Mouse (Mus musculus): ENCODE results near the gene Supt7l. TPM values are rescaled to one million over a fixed set of nuclear protein-coding genes. Genes with fewer than 3 reads are reported as not detected.

The Supt7l gene
- polyA plus RNA-seq, 1 experiment = 17.1 TPM

DNA sequence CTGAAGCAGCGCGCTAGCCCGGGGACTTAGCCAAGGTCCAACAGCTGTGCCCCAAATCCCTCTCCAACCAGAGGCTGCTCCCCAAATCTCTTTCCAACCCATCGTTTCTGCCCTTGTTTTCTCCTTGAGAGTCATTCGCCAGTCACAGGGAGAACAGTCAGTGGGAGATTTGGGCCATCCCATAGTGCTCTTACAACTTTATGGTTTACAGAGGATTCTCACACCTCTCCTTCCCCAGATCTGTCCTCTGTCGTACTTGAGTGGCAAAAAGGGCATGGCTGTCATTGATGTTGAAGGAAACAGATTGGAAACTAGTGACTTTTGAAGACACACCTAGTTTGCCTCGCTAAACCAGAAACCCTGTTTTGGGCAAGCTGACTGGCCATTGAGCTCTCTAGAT is 36.3 kb upstream of the Supt7l start:
- TF ChIP-seq POLR2A (IDR thresholded peaks at IDR 0.05; ENCODE audit: borderline replicate concordance, insufficient read depth, low read length) (no peak), CTCF (IDR thresholded peaks at IDR 0.05; ENCODE audit: borderline replicate concordance, insufficient read depth, low read depth, low read length) (no peak)
- H3K27ac ChIP-seq (ENCODE audit: insufficient read depth, low read length) = no peak overlapping the region
- WGBS = 45% methylated on average over 7 of the region's 7 CpGs
- DNase-seq = no peak
- H3K27me3 ChIP-seq (ENCODE audit: control insufficient read depth, insufficient read depth, low read length) = no peaks in the 10 kb centered on the region
- no peaks in the 10 kb centered on the region for H3K4me1 ChIP-seq (ENCODE audit: control insufficient read depth, insufficient read depth, low read length)
- H3K4me3 ChIP-seq (replicated peaks; ENCODE audit: insufficient read depth, low read depth, low read length) = no peak overlapping the region

DNA sequence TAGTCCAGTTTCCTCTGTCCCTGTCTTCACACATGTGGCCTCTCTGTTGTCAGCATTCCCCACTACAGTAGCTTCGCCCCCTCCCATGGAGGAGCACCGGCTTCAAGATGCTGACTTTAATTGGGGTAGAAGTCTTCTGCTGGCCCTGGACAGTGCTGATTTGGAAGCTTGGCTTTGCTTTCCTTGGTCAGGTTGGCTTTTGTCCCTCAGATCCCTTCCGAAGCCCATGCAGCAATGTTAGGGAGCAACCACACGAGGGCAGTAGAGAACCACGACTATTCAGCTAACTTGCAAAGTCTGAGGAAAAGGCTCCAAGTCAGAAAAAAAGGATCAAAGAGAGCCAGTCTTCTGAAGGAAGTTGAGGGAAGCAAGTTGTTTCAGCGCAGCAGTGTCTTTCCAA is 35.9 kb upstream of the Supt7l start:
- WGBS = 5% methylated on average over 6 of the region's 6 CpGs

DNA sequence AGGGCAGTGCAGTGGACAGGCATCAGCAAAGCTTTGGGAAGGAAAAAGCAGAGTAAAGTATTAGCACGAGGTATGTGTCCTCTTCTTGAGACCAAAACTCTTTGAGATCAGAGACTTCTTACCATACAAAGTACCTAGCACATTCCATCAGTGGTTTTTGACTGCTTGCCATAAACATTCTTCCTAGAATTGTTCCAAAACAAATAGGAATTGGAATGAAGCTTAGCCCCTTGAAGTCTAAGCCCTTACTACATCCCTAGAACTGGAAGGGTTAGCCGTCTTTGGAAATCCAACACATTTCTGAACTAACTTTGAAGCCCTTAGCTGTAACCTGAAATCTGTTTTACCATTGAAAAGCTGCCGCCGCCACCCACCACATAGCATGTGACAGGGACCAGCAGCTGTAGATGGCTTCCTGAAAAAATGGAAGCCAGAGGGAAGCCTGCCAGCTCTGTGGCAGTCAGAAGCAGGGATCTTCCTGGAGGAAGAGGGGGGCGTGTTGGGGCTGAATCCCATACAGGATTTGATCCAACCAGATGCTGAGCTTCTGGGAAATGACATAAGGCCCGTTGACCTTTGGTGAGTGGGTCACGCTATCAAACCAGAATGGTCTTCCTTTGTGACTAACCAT is 34.5 kb upstream of the Supt7l start:
- H3K27me3 ChIP-seq (ENCODE audit: control insufficient read depth, insufficient read depth, low read length) = no peaks in the 10 kb centered on the region
- WGBS = 57% methylated on average over 7 of the region's 7 CpGs
- no peak overlapping the region for H3K27ac ChIP-seq (ENCODE audit: insufficient read depth, low read length)
- H3K4me1 ChIP-seq (ENCODE audit: control insufficient read depth, insufficient read depth, low read length) = no peaks in the 10 kb centered on the region
- H3K4me3 ChIP-seq (replicated peaks; ENCODE audit: insufficient read depth, low read depth, low read length) = no peak overlapping the region
- TF ChIP-seq POLR2A (IDR thresholded peaks at IDR 0.05; ENCODE audit: borderline replicate concordance, insufficient read depth, low read length) (no peak), CTCF (IDR thresholded peaks at IDR 0.05; ENCODE audit: borderline replicate concordance, insufficient read depth, low read depth, low read length) (no peak)
- no peak for DNase-seq

More for the DNA sequence above, 35.9 kb upstream of the Supt7l start:
- DNase-seq = peak; percentile 70 to 74
- Histone ChIP-seq H3K4me1 (ENCODE audit: control insufficient read depth, insufficient read depth, low read length) (no peaks in the 10 kb centered on the region), H3K27me3 (ENCODE audit: control insufficient read depth, insufficient read depth, low read length) (no peaks in the 10 kb centered on the region), H3K4me3 (replicated peaks; ENCODE audit: insufficient read depth, low read depth, low read length) (no peak overlapping the region), H3K27ac (ENCODE audit: insufficient read depth, low read length) (no peak overlapping the region)
- TF ChIP-seq CTCF (IDR thresholded peaks at IDR 0.05; ENCODE audit: borderline replicate concordance, insufficient read depth, low read depth, low read length) = peak; percentile 90
- no peak for TF ChIP-seq POLR2A (IDR thresholded peaks at IDR 0.05; ENCODE audit: borderline replicate concordance, insufficient read depth, low read length)

DNA sequence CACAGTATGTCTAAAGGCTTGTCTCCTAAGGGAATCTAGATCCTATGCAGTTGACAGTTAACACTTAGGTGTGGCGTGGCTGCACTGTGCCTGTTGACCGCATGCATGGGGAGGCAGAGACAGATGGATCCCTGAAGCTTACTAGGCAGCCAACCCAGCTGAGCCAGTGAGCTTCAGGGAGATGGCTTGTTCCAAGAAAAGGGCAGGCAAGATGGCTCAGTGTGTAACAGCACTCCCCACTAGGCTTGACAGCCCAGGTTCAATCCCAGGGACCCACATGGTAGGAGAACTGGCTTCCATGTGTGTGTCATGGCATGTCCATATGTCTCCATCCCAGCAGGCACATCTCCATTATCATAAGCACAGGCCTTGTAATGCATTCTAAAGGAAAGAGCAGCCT is 32.7 kb upstream of the Supt7l start:
- Histone ChIP-seq H3K27ac (ENCODE audit: insufficient read depth, low read length) (no peak overlapping the region), H3K27me3 (ENCODE audit: control insufficient read depth, insufficient read depth, low read length) (no peaks in the 10 kb centered on the region), H3K4me1 (ENCODE audit: control insufficient read depth, insufficient read depth, low read length) (no peaks in the 10 kb centered on the region), H3K4me3 (replicated peaks; ENCODE audit: insufficient read depth, low read depth, low read length) (no peak overlapping the region)
- no peak for DNase-seq
- 64% methylated on average over 2 of the region's 2 CpGs for WGBS
- TF ChIP-seq POLR2A (IDR thresholded peaks at IDR 0.05; ENCODE audit: borderline replicate concordance, insufficient read depth, low read length) (no peak), CTCF (IDR thresholded peaks at IDR 0.05; ENCODE audit: borderline replicate concordance, insufficient read depth, low read depth, low read length) (no peak)

DNA sequence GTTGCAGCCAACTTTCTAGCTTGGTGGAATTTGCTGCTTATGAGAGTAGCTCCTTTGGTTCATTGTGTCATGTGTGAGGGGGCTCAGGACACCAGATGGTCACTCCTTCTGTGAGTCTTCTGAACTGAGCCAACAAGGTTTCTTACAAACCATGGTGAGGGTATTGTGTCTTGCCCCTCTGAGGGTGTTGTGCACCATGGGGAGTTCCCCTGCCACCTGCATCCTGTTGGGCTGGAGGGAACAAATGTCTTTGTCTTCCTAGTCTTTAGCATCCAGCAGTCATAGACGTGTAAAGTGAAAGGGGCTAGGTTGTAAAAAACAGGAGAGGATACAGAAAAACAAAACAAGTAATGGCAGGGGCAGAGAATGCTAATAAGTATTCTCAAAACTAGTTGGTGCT is 31.8 kb upstream of the Supt7l start:
- DNase-seq = no peak
- H3K27ac ChIP-seq (ENCODE audit: insufficient read depth, low read length) = no peak overlapping the region
- no peaks in the 10 kb centered on the region for H3K4me1 ChIP-seq (ENCODE audit: control insufficient read depth, insufficient read depth, low read length)
- H3K27me3 ChIP-seq (ENCODE audit: control insufficient read depth, insufficient read depth, low read length) = no peaks in the 10 kb centered on the region
- WGBS = 12% methylated on average over 1 of the region's 1 CpGs
- TF ChIP-seq POLR2A (IDR thresholded peaks at IDR 0.05; ENCODE audit: borderline replicate concordance, insufficient read depth, low read length) = no peak
- no peak for TF ChIP-seq CTCF (IDR thresholded peaks at IDR 0.05; ENCODE audit: borderline replicate concordance, insufficient read depth, low read depth, low read length)
- H3K4me3 ChIP-seq (replicated peaks; ENCODE audit: insufficient read depth, low read depth, low read length) = no peak overlapping the region

DNA sequence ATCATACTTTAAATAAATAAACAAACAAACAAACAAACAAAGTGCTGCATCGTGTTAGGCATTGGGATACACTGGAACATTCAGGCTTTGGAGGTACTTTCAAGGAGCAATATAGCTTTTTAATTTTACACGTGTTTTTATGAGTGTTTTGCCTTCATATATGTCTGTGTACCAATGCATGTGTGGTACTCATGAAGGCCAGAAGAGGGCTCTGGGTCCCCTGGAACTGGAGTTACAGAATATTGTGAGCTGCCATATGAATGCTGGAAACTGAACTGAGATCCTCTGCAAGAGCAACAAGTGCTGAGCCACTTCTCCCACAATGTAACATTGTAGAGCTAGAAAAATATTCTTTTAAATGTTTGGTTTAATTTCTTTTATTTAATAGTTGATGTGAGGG is 7.6 kb upstream of the Supt7l start:
- no peaks in the 10 kb centered on the region for H3K4me1 ChIP-seq (ENCODE audit: control insufficient read depth, insufficient read depth, low read length)
- H3K27me3 ChIP-seq (ENCODE audit: control insufficient read depth, insufficient read depth, low read length) = no peaks in the 10 kb centered on the region
- no peak overlapping the region for H3K27ac ChIP-seq (ENCODE audit: insufficient read depth, low read length)
- TF ChIP-seq POLR2A (IDR thresholded peaks at IDR 0.05; ENCODE audit: borderline replicate concordance, insufficient read depth, low read length) (no peak), CTCF (IDR thresholded peaks at IDR 0.05; ENCODE audit: borderline replicate concordance, insufficient read depth, low read depth, low read length) (no peak)
- 91% methylated on average over 2 of the region's 2 CpGs for WGBS
- no peak overlapping the region for H3K4me3 ChIP-seq (replicated peaks; ENCODE audit: insufficient read depth, low read depth, low read length)
- DNase-seq = no peak

DNA sequence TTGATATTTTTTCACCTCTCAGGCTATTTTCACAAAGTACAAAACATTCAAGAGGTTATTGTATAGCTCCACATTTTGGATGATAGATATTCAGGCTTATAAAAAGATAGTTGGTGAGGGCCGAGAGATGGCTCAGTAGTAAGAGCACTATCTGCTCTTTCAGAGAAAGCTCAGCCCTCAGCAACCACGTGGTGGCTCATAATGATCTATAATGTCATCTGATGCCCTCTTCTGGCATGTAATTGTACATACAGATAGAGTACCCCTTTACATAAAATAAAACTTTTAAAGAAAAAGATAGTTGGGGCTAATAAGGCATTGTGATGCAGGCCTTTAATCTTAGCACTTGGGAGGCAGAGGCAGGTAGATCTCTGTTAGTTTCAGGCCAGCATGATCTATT is 953 bp upstream of the Supt7l start:
- Histone ChIP-seq H3K4me1 (ENCODE audit: control insufficient read depth, insufficient read depth, low read length) (peaks cover 3% of the 10 kb centered on the region; the same call in 1 of the 2 replicates), H3K4me3 (replicated peaks; ENCODE audit: insufficient read depth, low read depth, low read length) (no peak overlapping the region), H3K27ac (ENCODE audit: insufficient read depth, low read length) (no peak overlapping the region), H3K27me3 (ENCODE audit: control insufficient read depth, insufficient read depth, low read length) (no peaks in the 10 kb centered on the region)
- 36% methylated on average over 2 of the region's 2 CpGs for WGBS
- DNase-seq = no peak
- TF ChIP-seq CTCF (IDR thresholded peaks at IDR 0.05; ENCODE audit: borderline replicate concordance, insufficient read depth, low read depth, low read length) (no peak), POLR2A (IDR thresholded peaks at IDR 0.05; ENCODE audit: borderline replicate concordance, insufficient read depth, low read length) (no peak)

DNA sequence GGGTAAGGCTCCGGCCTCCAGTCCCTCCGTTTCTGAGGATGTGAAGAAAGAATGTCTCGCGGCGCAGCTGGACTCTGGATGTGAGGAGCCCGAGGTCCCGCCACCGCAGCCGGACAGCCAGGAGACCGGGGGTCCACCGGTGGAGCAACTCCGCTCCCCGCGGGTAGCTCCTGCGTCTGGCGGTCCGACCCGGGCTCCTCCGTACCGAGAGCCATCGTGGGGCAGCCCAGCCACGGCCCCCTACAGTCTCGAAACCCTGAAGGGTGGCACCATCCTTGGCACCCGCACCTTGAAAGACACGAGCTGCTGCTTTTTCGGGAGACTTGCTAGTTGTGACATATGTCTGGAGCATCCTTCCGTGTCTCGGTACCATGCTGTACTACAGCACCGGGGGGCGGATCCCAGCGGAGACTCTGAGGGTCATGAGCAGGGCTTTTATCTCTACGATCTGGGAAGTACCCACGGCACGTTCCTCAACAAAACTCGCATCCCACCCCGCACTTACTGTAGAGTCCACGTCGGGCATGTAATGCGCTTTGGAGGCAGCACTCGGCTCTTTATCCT is 408 bp downstream of the Supt7l start:
- no peak for TF ChIP-seq POLR2A (IDR thresholded peaks at IDR 0.05; ENCODE audit: borderline replicate concordance, insufficient read depth, low read length)
- TF ChIP-seq CTCF (IDR thresholded peaks at IDR 0.05; ENCODE audit: borderline replicate concordance, insufficient read depth, low read depth, low read length) = no peak
- 2% methylated on average over 40 of the region's 40 CpGs for WGBS

More for the DNA sequence above, 408 bp downstream of the Supt7l start:
- Histone ChIP-seq H3K4me1 (ENCODE audit: control insufficient read depth, insufficient read depth, low read length) (peaks cover 3% of the 10 kb centered on the region; the same call in 1 of the 2 replicates), H3K27ac (ENCODE audit: insufficient read depth, low read length) (no peak overlapping the region), H3K4me3 (replicated peaks; ENCODE audit: insufficient read depth, low read depth, low read length) (peak overlapping the region; percentile 91), H3K27me3 (ENCODE audit: control insufficient read depth, insufficient read depth, low read length) (no peaks in the 10 kb centered on the region)
- no peak for DNase-seq

Data from cerebellum, adult 2 months (tissue).